Mouse (Mus musculus) CD8-positive naive resting alpha-beta T cell, adult 2 months (primary cell): ENCODE data around the gene Dcaf10.

Experiments used
- DNase-seq, 2 experiments: peaks; one replicate each; pipeline ENCODE4 v3.0.0; 2022; ENCODE audit warnings: low read depth in 2 of 2, low spot score in 2 of 2

Gene Dcaf10

DNA sequence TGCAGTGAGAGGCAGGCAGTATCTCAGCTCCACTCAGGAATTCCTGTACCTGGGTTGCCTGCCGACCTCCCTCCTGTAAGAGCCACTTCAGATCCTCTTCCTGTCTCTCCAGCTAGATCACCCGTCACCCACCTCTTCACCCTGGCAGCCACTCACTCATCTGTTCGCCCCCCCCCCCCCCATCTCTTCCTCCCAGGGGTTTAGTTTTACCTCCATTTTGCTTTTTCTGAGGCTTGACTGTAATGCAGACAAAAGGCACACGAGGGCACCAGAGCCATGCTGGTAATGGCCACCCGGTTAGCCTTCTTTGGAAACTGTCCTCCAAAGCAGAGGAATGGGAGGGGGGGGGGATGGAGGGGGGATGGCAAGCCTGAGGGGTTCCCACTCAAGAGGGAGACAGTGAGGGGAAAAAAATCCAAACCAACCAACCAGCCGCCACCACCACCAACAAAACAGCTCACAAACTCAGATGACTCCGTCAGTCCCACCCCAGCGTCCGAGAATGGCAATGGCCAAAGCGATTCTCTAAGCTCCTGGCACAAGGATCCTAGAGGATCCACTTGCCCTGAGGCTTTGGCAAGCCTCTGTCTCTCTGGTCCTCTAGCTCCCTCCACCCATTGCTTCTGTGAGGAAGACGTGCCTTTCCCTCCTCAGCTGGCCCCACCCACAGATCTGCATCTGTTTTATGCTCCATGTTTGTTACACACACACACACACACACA lies 76.5 kb downstream of the Dcaf10 start:
- peak in 1 of 2 experiments; percentile 38 for DNase-seq

DNA sequence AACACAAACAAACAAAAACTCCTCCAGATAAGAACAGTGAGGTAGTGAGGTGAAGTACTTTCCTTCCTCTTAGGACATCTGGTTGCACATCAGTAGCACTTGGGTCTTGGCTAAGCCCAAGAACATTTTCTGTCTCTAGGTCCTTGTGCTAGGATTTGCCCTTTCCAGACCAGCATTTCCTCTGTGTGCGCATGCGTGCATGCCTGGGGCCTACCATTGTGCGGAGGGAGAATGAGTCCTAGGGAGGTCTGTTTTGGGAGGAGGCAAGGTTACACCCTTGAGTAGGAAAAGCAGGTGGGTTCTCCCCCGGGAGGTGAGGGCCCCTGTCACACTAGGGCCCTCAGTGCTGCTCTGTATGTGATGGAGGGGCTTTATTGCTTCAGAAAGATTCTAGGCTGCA lies 77.2 kb downstream of the Dcaf10 start:
- no peak for DNase-seq

DNA sequence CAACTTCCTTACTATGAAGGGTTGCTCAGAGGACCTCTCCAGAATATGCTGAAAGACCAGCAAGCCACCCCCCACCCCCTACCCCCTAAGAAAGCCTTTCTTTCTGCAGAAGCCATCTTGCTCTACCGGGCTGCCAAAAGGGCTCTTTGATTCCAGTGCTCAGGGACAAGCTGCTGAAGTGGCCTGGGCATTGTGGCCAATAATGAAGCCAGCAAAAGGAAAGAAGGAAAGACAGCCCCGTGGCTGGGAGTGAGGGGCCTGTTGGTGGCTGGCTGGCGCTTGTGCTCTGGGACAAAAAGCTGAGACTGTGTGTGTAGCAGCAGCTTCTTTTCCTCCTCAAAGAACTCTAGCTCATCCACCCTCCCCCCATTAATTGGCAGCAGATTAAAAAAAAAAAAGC lies 78.8 kb downstream of the Dcaf10 start:
- no peak for DNase-seq

DNA sequence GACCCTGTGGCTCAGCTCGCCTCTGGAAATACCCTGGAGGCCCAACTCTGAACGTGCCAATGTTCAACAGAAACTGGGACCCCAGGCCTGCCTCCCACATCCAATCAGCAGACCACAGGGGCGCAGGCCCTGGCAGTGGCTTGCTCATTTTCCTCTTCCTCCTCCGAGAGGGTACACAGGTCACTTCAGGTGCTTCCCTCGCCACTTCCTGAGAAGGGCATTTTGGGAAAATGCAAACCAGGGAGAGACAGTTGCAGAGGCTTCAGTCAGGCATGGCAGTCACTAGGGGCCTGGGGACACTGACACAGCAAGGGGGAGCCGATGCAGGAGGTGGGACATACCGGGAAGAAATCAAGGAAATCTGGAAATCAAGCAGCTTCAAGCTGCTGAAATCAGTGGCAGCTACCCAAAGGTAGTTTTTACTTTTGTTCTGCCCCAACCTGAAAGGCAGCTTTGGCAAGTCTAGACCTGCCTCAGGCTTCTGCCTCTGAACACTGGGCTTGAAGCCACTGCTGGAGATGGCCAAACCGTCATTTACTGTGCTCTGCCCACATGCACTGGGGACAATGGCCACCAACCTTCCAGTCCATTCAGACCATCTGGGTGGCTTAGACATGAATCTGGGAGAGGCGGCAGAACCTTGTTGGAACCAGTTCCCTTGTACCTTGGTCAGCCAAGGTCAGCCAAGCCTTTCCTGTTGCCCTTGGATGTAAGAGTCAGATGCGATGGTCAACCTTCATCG lies 79.8 kb downstream of the Dcaf10 start:
- no peak for DNase-seq

DNA sequence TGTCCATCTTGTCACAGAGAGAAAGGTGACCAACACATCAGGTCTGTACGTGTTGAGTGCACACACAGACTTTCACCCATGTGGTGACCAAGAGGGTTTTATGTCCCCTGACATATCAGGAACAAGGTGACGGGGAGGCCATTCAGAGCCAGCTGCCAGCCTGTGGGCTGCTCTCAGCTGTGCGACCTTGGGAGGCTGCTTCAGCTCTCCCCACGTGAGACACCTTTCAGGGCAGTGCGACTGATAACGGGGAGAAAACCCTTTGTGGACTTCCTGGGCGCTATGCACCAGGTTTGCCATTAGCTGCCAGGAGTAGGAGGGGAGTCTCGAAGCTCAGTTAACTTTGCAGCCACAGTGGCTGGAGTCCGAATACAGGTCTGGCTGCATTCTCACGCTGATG lies 80.7 kb downstream of the Dcaf10 start:
- DNase-seq, result no peak

DNA sequence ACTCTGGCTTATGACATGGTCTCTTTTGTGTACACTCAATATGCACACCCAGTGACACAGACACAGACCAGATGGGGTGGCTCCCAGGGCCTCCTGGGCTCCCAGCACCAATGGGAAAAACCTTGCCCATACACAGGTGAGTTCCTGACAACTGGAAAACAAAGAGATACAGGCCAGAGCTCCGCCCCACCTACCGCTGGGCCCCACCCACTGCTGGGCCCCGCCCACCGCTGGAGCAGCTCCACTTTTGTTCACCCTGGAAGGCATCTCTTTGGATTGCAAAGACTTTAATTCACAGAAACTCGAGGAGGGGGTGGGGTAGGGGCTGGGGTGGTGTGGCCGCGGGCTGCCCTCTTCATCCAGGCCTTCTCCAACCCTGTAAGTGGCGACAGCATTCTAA lies 81.5 kb downstream of the Dcaf10 start:
- DNase-seq, result no peak

DNA sequence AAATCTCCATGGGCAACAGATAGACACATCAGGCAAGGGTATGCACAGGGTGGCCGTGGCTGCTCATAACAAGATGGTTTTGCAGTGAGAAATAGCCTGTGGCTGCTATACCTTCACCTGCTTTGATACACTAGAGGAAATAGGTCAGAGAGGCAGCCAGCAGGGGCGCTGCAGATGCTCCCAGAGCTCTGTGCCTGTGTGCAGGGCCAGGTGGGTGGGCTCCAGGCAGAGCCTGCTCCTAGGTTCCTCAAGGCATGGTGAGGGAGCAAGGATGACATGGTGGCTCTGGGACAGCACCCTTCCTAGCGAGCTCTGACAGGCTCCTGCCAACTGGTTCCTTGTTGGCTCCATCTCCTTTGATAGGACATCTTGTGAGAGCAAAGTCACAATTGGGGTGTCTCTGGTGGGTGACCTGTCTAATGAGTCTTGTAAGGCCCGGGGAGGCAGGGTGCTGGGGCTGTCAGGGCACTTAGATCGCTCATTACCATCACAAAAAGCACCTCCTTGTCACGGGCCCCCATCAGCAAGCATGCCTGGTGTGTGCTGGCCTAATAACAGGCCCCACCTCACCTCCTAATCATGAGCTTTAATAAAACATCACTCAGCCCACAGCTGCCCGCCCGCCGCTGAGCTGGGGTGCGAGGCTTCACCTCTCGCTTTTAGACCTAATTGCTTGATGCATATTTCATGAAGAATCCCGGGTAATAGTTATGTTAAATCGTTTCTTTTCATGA lies 85.0 kb downstream of the Dcaf10 start:
- no peak for DNase-seq
